Mouse (Mus musculus) cerebellum, postnatal 36 days (tissue): ENCODE measurements around the gene Gm37596.
"Not testable (repeated sequence)": the region's sequence is repeated elsewhere in the genome, so short reads cannot be mapped to it uniquely, and the experiment has no call there.

Experiments
- DNase-seq, 2 experiments: peaks; one replicate each; pipeline ENCODE4 v3.0.0; 2021 to 2022; ENCODE audit warnings: mixed read lengths in 2 of 2

Gene Gm37596

GRCm38 (mm10) chr3:93692970-93693369 is at the start of gene Gm37596:
Gene Gm37596 (minus strand): TSS chr3:93693070.
- not testable (repeated sequence) for DNase-seq

DNA sequence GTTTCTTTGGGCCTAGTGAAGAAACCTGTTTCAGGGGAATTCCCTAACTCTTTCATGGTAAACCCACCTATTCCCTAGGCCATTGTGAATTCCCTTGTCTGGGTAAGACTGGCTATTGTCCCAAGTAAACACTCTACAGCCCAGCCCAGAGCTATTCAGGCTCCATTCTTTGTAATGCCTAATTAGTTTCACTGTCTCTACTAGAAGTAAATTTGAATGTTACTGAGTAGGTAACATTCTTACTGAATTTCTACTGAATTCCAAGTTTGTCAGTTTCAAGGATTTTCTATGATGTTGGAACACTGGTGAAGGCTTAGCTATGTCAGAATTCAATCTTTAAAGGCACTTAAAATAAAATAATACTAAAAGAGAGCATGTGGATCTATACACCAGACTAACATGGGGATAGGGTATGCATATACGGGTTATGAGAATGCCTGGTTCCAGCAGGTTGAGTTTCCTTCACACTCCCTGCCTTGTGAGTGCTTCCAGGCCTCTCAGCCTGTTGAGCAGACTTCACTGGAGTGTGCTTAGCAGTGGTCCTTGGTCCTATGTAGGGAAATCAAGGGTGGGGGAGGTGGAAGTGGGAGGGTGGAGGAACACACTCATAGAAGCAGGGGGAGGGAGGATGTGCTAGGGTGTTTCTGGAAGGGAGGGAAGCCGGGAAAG is 16.2 kb upstream of the Gm37596 start:
- not testable (repeated sequence) for DNase-seq

GRCm38 (mm10) chr3:93676210-93676609 is 16.7 kb downstream of the Gm37596 start, which contains the start of gene Tdpoz1:
Gene Tdpoz1 (minus strand): TSS chr3:93676310.
- DNase-seq: not testable (repeated sequence)

DNA sequence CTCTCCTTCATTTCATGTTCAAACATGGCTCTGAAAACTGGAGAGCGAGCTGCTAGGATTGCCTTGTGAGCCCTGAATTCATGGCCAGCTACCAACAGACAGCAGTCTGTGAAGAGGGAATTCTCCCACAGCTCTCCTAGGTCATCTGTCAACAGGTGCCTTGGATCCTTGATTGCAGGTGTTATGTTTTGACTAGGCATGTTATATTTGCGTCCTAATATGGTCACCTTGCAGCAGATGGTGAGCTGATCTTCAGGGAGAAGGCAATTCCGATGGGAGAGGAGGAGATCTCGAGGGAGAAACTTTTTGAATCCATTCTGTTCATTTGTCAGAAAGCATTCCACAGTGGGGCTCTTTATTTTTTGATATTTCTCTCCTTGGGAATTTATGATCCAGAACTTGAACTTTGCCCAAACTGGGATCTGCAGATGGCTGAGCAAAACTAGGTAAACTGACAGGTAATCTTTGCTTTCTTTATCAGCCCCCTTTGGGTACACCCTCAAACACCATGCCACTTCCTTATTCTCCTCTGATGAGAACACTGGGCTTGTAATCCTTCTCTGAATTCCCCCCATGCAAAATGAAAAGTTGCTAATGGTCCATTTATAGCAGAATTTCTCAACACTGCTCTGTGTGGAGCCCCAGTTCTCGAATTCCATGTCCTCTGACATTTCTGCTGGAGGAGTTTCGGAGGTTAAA is 21.9 kb downstream of the Gm37596 start:
- not testable (repeated sequence) for DNase-seq

- no peak for DNase-seq
Measured at GRCm38 (mm10) chr3:93654260-93654659, 38.6 kb downstream of the Gm37596 start.

- no peak for DNase-seq
Measured at GRCm38 (mm10) chr3:93652586-93652985, 40.3 kb downstream of the Gm37596 start, which contains the start of gene Tdpoz2. Gene Tdpoz2 (minus strand): TSS chr3:93652686.
